Mouse (Mus musculus): ENCODE results near the gene Mettl9.

DNA sequence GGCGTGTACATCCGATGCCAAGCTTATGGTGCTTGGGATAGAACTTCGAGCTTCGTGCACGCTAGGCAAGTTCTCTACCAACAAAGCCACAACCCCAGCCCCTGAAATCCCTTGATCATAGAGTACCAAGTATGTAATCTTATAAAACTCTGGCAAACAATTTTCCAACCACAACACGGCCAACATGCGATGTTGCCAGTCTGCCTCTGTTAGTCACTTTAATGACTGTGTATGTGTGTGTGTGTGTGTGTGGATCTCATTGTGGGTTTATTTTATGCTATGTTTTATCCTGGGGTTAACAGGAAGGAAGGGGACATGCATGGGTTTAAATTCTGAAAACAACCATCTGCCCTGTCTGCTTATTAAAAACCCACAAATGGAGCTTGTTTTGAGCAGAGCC, 56.5 kb downstream of the Mettl9 start:
- TF ChIP-seq CTCF (IDR thresholded peaks at IDR 0.05 in 2 of 3, conservative IDR thresholded peaks at IDR 0.05 in 1 of 3; ENCODE audit: control insufficient read depth in 1 of 3, insufficient read depth in 1 of 3, low read depth in 2 of 3, low read length in 3 of 3, poor library complexity in 1 of 3, severe bottlenecking in 1 of 3) (no peak), TAL1 (IDR thresholded peaks at IDR 0.05; ENCODE audit: low read length) (no peak), ZC3H11A (IDR thresholded peaks at IDR 0.05; ENCODE audit: low read depth, low read length) (no peak), NRF1 (IDR thresholded peaks at IDR 0.05; ENCODE audit: insufficient read depth, low read depth, low read length, poor library complexity, severe bottlenecking) (no peak), SMC3 (IDR thresholded peaks at IDR 0.05; ENCODE audit: low read depth, low read length) (no peak)

Measured in MEL (cell line).